Mouse (Mus musculus) bone marrow macrophage, adult 2 months (primary cell): ENCODE data around the gene Msx3.

ENCODE experiments used
- CTCF ChIP-seq: IDR thresholded peaks from 2 replicates; pipeline ENCODE4 v1.5.1; 2012; ENCODE audit warnings: low read depth, mild to moderate bottlenecking, low read length, moderate library complexity
- POLR2A ChIP-seq: IDR thresholded peaks from 2 replicates; pipeline ENCODE4 v1.6.1; 2012; ENCODE audit warnings: mild to moderate bottlenecking, low read depth, low read length, borderline replicate concordance

DNA sequence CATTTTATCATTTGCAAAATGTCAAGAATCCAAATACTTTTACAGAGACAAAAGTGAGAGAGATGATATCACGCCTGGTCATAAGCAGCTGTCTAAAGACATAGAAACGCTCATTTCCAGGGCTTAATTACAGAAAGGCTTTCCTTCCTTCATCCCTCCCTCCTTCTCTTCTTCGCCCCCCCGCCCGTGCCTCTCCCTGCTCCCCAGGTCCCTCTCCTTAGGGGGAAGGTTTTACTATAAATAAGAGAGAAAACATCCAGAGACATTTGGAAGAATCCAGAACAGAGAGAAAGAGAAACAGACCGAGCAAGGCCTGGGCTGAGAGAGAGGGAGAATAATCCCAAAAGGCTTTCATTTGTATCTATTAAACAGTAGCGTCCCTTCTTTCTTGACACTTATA lies 13.4 kb downstream of the Msx3 start:
- TF ChIP-seq CTCF, result no peak
- no peak for TF ChIP-seq POLR2A
